Mouse (Mus musculus): ENCODE data around the gene H2al1i.
"Not testable (repeated sequence)": the region's sequence is repeated elsewhere in the genome, so short reads cannot be mapped to it uniquely, and the experiment has no call there.

DNA sequence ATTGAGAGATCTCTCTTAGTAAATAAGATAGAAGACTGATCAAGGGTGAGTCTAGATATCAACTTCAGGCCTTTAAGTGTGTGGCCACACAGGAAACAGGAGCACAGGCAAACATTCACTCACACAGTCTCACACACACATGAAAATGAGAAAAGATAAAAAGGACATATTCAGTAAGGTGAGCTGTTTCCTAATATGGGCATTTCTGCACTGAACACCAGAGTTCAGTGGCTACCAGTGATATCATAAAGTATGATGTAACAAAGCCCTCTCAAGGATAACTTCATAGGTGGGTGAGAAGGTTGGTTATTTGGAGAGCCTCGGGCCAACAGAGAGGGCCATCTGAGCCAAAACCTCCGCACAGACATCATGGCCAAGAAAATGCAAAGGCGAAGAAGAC, 6.5 kb upstream of the H2al1i start, which contains the start of gene H2al1g:
- TF ChIP-seq POLR2A, CTCF (IDR thresholded peaks at IDR 0.05; ENCODE audit: extremely low read depth, insufficient read depth, low read length): not testable (repeated sequence)
